Comparison of ENCODE assay signal across 8 mouse cellular contexts in genomic region chr12:32060247-32061089, GRCm38 (mm10). TPM values are rescaled to one million over a fixed set of nuclear protein-coding genes. Genes with fewer than 3 reads are reported as not detected.
DNase-seq lines count a peak whose midpoint lies in the region; ATAC-seq lines count a peak whose summit lies in the region.

No protein-coding gene starts in this region.

- peak overlapping the region; percentile 87 for H3K4me2 ChIP-seq in embryonic facial prominence, embryonic 15.5 days (replicated peaks)
- peak overlapping the region; percentile 66 for H3K4me2 ChIP-seq in hindbrain, embryonic 13.5 days
- peak overlapping the region; percentile 97 for H3K4me2 ChIP-seq in stomach, embryonic 16.5 days (ENCODE audit: low read depth, low read length)

- peak overlapping the region; percentile 89 for H3K4me3 ChIP-seq in embryonic facial prominence, embryonic 15.5 days (replicated peaks)
- H3K4me3 ChIP-seq in hindbrain, embryonic 13.5 days: peak overlapping the region; percentile 89
- H3K4me3 ChIP-seq in stomach, embryonic 16.5 days (replicated peaks; ENCODE audit: low read length): peak overlapping the region; percentile 85

- ATAC-seq in embryonic facial prominence, embryonic 15.5 days (ENCODE audit: insufficient number of reproducible peaks, low FRiP score, low TSS enrichment, low read depth): peak; percentile 79
- peak; percentile 82 for ATAC-seq in hindbrain, embryonic 13.5 days (ENCODE audit: low FRiP score)
- peak; percentile 23 for ATAC-seq in megakaryocyte, adult 5-6 weeks (ENCODE audit: poor library complexity, severe bottlenecking)
- ATAC-seq in stomach, embryonic 16.5 days (ENCODE audit: insufficient read depth, low FRiP score): peak; percentile 79

- H3K27ac ChIP-seq in embryonic facial prominence, embryonic 15.5 days (replicated peaks): peak overlapping the region; percentile 94
- H3K27ac ChIP-seq in hindbrain, embryonic 13.5 days: peak overlapping the region; percentile 99
- H3K27ac ChIP-seq in stomach, embryonic 16.5 days (ENCODE audit: low read length): peak overlapping the region; percentile 92

- DNase-seq in cerebellum, adult 9-10 months: peak; percentile 28
- no peak for DNase-seq in cerebellum, adult 9-11 months
- DNase-seq in right cerebral cortex, adult 2 months (ENCODE audit: low spot score in 2 of 2): peak; percentile 38 to 53
- no peak for DNase-seq in right cerebral cortex, postnatal 25 days

- peaks cover 20% of the 10 kb centered on the region for H3K4me1 ChIP-seq in embryonic facial prominence, embryonic 15.5 days
- H3K4me1 ChIP-seq in hindbrain, embryonic 13.5 days (replicated peaks): peaks cover 40% of the 10 kb centered on the region
- H3K4me1 ChIP-seq in stomach, embryonic 16.5 days (ENCODE audit: control insufficient read depth, insufficient read depth, low read length): peaks cover 10% of the 10 kb centered on the region; the same call in 1 of the 2 replicates

- 1% methylated on average over 66 of the region's 66 CpGs for WGBS in embryonic facial prominence, embryonic 15.5 days
- under 1% methylated on average over 55 of the region's 66 CpGs for WGBS in hindbrain, embryonic 13.5 days
- WGBS in stomach, embryonic 16.5 days: under 1% methylated on average over 44 of the region's 66 CpGs

- H3K9ac ChIP-seq in embryonic facial prominence, embryonic 15.5 days: peak overlapping the region; percentile 89
- peak overlapping the region; percentile 99 for H3K9ac ChIP-seq in hindbrain, embryonic 13.5 days
- peak overlapping the region; percentile 89 for H3K9ac ChIP-seq in stomach, embryonic 16.5 days (ENCODE audit: low read length)

- no peaks in the 10 kb centered on the region for H3K9me3 ChIP-seq in embryonic facial prominence, embryonic 15.5 days (replicated peaks)
- no peaks in the 10 kb centered on the region for H3K9me3 ChIP-seq in hindbrain, embryonic 13.5 days
- no peaks in the 10 kb centered on the region for H3K9me3 ChIP-seq in stomach, embryonic 16.5 days (replicated peaks; ENCODE audit: control insufficient read depth, low read length)

- H3K27me3 ChIP-seq in embryonic facial prominence, embryonic 15.5 days: no peaks in the 10 kb centered on the region
- no peaks in the 10 kb centered on the region for H3K27me3 ChIP-seq in hindbrain, embryonic 13.5 days
- H3K27me3 ChIP-seq in stomach, embryonic 16.5 days (ENCODE audit: control insufficient read depth, insufficient read depth, low read length): no peaks in the 10 kb centered on the region

- no peaks in the 10 kb centered on the region for H3K36me3 ChIP-seq in embryonic facial prominence, embryonic 15.5 days
- peaks cover 3% of the 10 kb centered on the region; the same call in 1 of the 2 replicates for H3K36me3 ChIP-seq in hindbrain, embryonic 13.5 days
- no peaks in the 10 kb centered on the region for H3K36me3 ChIP-seq in stomach, embryonic 16.5 days (ENCODE audit: control insufficient read depth, insufficient read depth, low read length)

RNA-seq across cellular contexts. Expression of gene Prkar2b, which starts 0.6 kb away (rescaled TPM):
- 30.4 and 36.2 TPM in 2 replicates for polyA plus RNA-seq in embryonic facial prominence, embryonic 15.5 days (2015; fragmentation: Nextera tagmentation; extraction: Ambion mirVana)
- polyA plus RNA-seq in hindbrain, embryonic 13.5 days (2015; fragmentation: Nextera tagmentation; extraction: Ambion mirVana): 108 and 110 TPM in 2 replicates
- 41.4 and 43.6 TPM in 2 replicates for total RNA-seq in megakaryocyte, adult 5-6 weeks (2015)
- total RNA-seq in megakaryocyte, adult 5-6 weeks (2017): 36.2 and 45.2 TPM in 2 replicates
- 19.5 and 22.6 TPM in 2 replicates for polyA plus RNA-seq in stomach, embryonic 16.5 days (2015; fragmentation: Nextera tagmentation; extraction: Ambion mirVana)

Comparison
In these comparisons a context has a peak if more than half of its experiments do, and no peak if none do; other contexts are left out.
1. DNase-seq: peak in cerebellum, adult 9-10 months (single experiment) and right cerebral cortex, adult 2 months (2 of 2); none in cerebellum, adult 9-11 months (single experiment) and right cerebral cortex, postnatal 25 days (single experiment).
2. ATAC-seq: peak in every context shown above with its lines; median percentile 82 in hindbrain, embryonic 13.5 days; 79 in embryonic facial prominence, embryonic 15.5 days; 79 in stomach, embryonic 16.5 days; 23 in megakaryocyte, adult 5-6 weeks.
3. Peak in every context shown above with its lines, with median percentiles within 50 percentile points of each other: H3K27ac ChIP-seq, H3K4me2 ChIP-seq, H3K4me3 ChIP-seq and H3K9ac ChIP-seq.